Mouse (Mus musculus): ENCODE measurements at regions not wholly inside any gene's neighbourhood (a gene's known extent, or its start where the extent isn't known, plus 50 kb on each side); places are given as distances from the start of the nearest gene placed in this dataset.

DNA sequence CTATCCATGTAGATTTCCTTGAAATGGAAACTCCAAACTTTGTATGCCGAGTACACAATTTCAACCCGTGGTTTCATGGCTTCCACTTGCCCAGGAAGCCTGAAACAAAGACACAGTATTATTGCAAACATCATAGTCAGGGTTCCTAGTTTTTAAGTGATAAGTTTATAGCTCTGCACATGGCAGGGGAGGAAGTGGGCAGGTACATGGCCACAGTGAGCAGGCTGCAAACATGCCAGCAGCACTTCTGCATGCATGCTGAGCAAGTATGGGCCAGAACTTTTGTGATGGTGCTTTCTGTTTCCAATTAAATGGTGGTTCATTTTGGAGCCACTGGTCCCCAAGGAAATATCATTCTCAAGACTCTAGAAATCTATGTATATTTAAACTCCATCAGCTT lies 431.7 kb upstream of the Vrk2 start:
- H3K27ac ChIP-seq (ENCODE audit: low read depth): no peak overlapping the region
- H3K27me3 ChIP-seq (replicated peaks; ENCODE audit: control insufficient read depth, insufficient read depth, low read length): no peaks in the 10 kb centered on the region
- H3K4me2 ChIP-seq (ENCODE audit: low read length): no peak overlapping the region
- H3K36me3 ChIP-seq (ENCODE audit: control insufficient read depth, insufficient read depth, low read length): no peaks in the 10 kb centered on the region
- no peaks in the 10 kb centered on the region for H3K9me3 ChIP-seq (ENCODE audit: control insufficient read depth, low read length)
- no peak overlapping the region for H3K4me3 ChIP-seq (ENCODE audit: low read depth, low read length)
- DNase-seq (ENCODE audit: low spot score): no peak
- H3K9ac ChIP-seq (ENCODE audit: low read length): no peak overlapping the region
- no peaks in the 10 kb centered on the region for H3K4me1 ChIP-seq (replicated peaks; ENCODE audit: control insufficient read depth, insufficient read depth, low read length)
- 77% methylated on average over 2 of the region's 2 CpGs for WGBS
- no peak for ATAC-seq (replicated peaks; ENCODE audit: low FRiP score, low TSS enrichment, low read depth)

GRCm38 (mm10) chr11:26996292-26997099 lies 402.7 kb upstream of the Vrk2 start:
- H3K9me3 ChIP-seq (ENCODE audit: control insufficient read depth, low read length): no peaks in the 10 kb centered on the region
- H3K4me1 ChIP-seq (replicated peaks; ENCODE audit: control insufficient read depth, insufficient read depth, low read length): no peaks in the 10 kb centered on the region
- WGBS: 30% methylated on average over 3 of the region's 3 CpGs
- H3K27ac ChIP-seq (ENCODE audit: low read depth): no peak overlapping the region
- DNase-seq (ENCODE audit: low spot score) (no peak), ATAC-seq (replicated peaks; ENCODE audit: low FRiP score, low TSS enrichment, low read depth) (no peak)
- no peak overlapping the region for H3K4me3 ChIP-seq (ENCODE audit: low read depth, low read length)
- H3K9ac ChIP-seq (ENCODE audit: low read length): no peak overlapping the region
- H3K27me3 ChIP-seq (replicated peaks; ENCODE audit: control insufficient read depth, insufficient read depth, low read length): no peaks in the 10 kb centered on the region
- no peak overlapping the region for H3K4me2 ChIP-seq (ENCODE audit: low read length)
- H3K36me3 ChIP-seq (ENCODE audit: control insufficient read depth, insufficient read depth, low read length): no peaks in the 10 kb centered on the region

DNA sequence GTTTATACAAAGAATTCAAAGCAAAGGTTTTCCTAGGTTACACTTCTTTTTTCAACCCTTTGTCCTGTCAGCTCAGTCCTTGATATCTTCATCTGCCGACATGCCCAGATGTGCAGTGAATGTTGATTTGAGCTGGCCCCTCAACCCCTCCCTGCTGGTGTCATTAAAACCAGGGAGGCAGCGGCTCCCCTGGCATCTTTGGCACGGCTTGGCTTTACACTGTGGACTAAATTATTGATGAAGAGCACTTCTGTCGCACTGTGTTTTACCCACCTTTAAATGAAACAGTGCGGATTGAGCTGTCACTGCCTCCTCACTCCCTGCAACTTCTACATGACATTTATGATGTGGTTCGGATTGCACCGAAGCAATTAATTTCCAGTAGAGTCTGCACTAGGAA lies 387.4 kb upstream of the Vrk2 start:
- H3K4me1 ChIP-seq (replicated peaks; ENCODE audit: control insufficient read depth, insufficient read depth, low read length): no peaks in the 10 kb centered on the region
- DNase-seq (ENCODE audit: low spot score) (no peak), ATAC-seq (replicated peaks; ENCODE audit: low FRiP score, low TSS enrichment, low read depth) (no peak)
- H3K4me3 ChIP-seq (ENCODE audit: low read depth, low read length): no peak overlapping the region
- H3K4me2 ChIP-seq (ENCODE audit: low read length): no peak overlapping the region
- WGBS: 70% methylated on average over 7 of the region's 7 CpGs
- no peaks in the 10 kb centered on the region for H3K36me3 ChIP-seq (ENCODE audit: control insufficient read depth, insufficient read depth, low read length)
- H3K27ac ChIP-seq (ENCODE audit: low read depth): no peak overlapping the region
- no peaks in the 10 kb centered on the region for H3K27me3 ChIP-seq (replicated peaks; ENCODE audit: control insufficient read depth, insufficient read depth, low read length)
- no peak overlapping the region for H3K9ac ChIP-seq (ENCODE audit: low read length)
- H3K9me3 ChIP-seq (ENCODE audit: control insufficient read depth, low read length): no peaks in the 10 kb centered on the region

DNA sequence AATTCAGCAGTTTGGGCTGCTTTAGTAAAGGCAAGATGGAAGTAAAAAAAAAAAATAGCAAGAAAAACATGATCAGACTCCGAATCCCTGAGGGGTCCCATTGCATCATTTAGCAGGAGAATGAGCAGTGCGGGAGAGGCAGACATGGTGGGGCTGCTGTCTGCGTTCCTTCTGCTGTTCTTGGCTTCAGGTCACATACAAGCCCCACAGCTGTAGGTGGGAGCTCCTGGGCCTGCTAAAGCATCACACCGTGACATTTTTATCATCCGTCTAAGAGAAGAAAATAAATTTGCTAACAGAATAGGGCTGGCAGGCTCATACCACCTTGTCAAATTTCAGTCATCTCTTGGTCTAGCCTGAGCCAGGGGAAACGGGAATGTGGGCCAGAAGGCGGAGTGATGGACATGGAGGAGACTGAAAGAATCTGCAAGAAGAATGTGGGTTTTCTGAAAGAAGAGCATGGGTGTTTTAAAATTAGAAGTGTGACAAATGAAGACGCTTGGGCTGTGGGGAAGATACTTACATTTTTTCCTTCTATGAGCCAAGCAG lies 378.8 kb upstream of the Vrk2 start:
- H3K27me3 ChIP-seq (replicated peaks; ENCODE audit: control insufficient read depth, insufficient read depth, low read length): no peaks in the 10 kb centered on the region
- WGBS: 84% methylated on average over 8 of the region's 8 CpGs
- no peak for ATAC-seq (replicated peaks; ENCODE audit: low FRiP score, low TSS enrichment, low read depth)
- no peaks in the 10 kb centered on the region for H3K4me1 ChIP-seq (replicated peaks; ENCODE audit: control insufficient read depth, insufficient read depth, low read length)
- H3K4me3 ChIP-seq (ENCODE audit: low read depth, low read length): no peak overlapping the region
- no peak overlapping the region for H3K27ac ChIP-seq (ENCODE audit: low read depth)
- no peak for DNase-seq (ENCODE audit: low spot score)
- no peaks in the 10 kb centered on the region for H3K9me3 ChIP-seq (ENCODE audit: control insufficient read depth, low read length)
- H3K9ac ChIP-seq (ENCODE audit: low read length): no peak overlapping the region
- no peak overlapping the region for H3K4me2 ChIP-seq (ENCODE audit: low read length)
- H3K36me3 ChIP-seq (ENCODE audit: control insufficient read depth, insufficient read depth, low read length): no peaks in the 10 kb centered on the region

DNA sequence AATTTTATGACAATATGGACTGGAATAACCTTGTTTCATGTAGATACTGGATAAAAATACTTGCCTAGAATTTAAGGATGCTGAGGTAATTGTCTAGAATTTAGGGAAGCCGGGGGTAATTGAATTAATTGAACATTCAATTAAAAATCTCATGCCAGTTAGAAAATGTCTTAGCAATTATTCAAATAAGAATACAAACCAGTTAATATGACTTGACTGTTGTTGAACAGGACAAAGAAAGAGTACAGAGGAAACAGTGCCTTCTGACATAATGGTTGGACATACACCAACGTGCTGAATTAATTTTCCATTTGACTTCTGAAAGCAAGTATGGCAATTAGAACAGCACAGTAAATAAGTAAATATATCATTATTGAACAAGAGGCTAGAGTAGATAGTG lies 377.4 kb upstream of the Vrk2 start:
- Histone ChIP-seq H3K4me3 (ENCODE audit: low read depth, low read length) (no peak overlapping the region), H3K9me3 (ENCODE audit: control insufficient read depth, low read length) (no peaks in the 10 kb centered on the region), H3K9ac (ENCODE audit: low read length) (no peak overlapping the region), H3K36me3 (ENCODE audit: control insufficient read depth, insufficient read depth, low read length) (no peaks in the 10 kb centered on the region), H3K27me3 (replicated peaks; ENCODE audit: control insufficient read depth, insufficient read depth, low read length) (no peaks in the 10 kb centered on the region), H3K4me2 (ENCODE audit: low read length) (no peak overlapping the region), H3K27ac (ENCODE audit: low read depth) (no peak overlapping the region), H3K4me1 (replicated peaks; ENCODE audit: control insufficient read depth, insufficient read depth, low read length) (no peaks in the 10 kb centered on the region)
- 87% methylated on average over 2 of the region's 2 CpGs for WGBS
- DNase-seq (ENCODE audit: low spot score) (no peak), ATAC-seq (replicated peaks; ENCODE audit: low FRiP score, low TSS enrichment, low read depth) (no peak)

- Histone ChIP-seq H3K36me3 (ENCODE audit: control insufficient read depth, insufficient read depth, low read length) (no peaks in the 10 kb centered on the region), H3K27me3 (replicated peaks; ENCODE audit: control insufficient read depth, insufficient read depth, low read length) (no peaks in the 10 kb centered on the region), H3K4me1 (replicated peaks; ENCODE audit: control insufficient read depth, insufficient read depth, low read length) (no peaks in the 10 kb centered on the region), H3K9me3 (ENCODE audit: control insufficient read depth, low read length) (no peaks in the 10 kb centered on the region), H3K27ac (ENCODE audit: low read depth) (no peak overlapping the region), H3K4me2 (ENCODE audit: low read length) (no peak overlapping the region), H3K4me3 (ENCODE audit: low read depth, low read length) (no peak overlapping the region), H3K9ac (ENCODE audit: low read length) (no peak overlapping the region)
- ATAC-seq (replicated peaks; ENCODE audit: low FRiP score, low TSS enrichment, low read depth) (no peak), DNase-seq (ENCODE audit: low spot score) (no peak)
- WGBS: 81% methylated on average over 4 of the region's 4 CpGs
These were observed 373.6 kb upstream of the Vrk2 start for GRCm38 (mm10) chr11:26967427-26967826.

DNA sequence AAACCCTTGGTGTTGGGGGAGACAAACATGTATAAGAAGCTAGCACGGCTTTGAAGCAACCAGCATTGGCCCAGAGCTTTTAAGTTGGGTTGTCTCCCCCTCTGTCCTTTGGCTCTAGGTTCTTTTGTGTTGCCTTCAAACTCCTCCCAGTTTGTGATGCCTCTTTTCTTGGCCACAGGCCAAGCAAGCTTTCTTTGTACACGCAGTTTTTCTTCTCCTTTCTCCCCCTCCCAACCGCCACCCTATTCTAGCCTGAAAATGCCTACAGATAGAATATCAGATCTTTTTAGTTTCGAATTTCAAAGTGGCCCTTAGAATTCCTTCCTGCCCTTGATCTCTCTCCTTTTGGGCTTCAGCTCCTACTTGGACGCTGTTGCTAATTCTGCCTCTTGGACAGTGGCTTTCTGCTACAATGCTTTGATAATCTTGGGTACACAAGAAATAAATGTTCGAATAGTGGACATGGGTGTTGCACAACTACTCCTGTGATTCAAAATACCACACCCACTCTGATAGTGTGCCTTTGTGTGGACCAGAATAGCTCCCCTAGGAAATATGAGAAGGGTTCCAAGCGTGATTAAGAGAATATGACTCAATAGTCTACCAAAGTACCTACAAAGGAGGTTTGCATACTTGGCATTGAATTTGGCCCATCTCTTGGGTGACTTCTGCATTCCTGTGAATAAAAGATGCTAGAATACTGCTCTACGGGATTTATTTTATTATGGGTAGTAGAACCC lies 369.3 kb upstream of the Vrk2 start:
- no peak for ATAC-seq (replicated peaks; ENCODE audit: low FRiP score, low TSS enrichment, low read depth)
- Histone ChIP-seq H3K27me3 (replicated peaks; ENCODE audit: control insufficient read depth, insufficient read depth, low read length) (no peaks in the 10 kb centered on the region), H3K36me3 (ENCODE audit: control insufficient read depth, insufficient read depth, low read length) (no peaks in the 10 kb centered on the region), H3K9me3 (ENCODE audit: control insufficient read depth, low read length) (no peaks in the 10 kb centered on the region), H3K4me1 (replicated peaks; ENCODE audit: control insufficient read depth, insufficient read depth, low read length) (no peaks in the 10 kb centered on the region; the same call in 1 of the 2 replicates), H3K27ac (ENCODE audit: low read depth) (no peak overlapping the region), H3K9ac (ENCODE audit: low read length) (no peak overlapping the region), H3K4me2 (ENCODE audit: low read length) (no peak overlapping the region), H3K4me3 (ENCODE audit: low read depth, low read length) (no peak overlapping the region)
- WGBS: 61% methylated on average over 8 of the region's 8 CpGs
- no peak for DNase-seq (ENCODE audit: low spot score)

DNA sequence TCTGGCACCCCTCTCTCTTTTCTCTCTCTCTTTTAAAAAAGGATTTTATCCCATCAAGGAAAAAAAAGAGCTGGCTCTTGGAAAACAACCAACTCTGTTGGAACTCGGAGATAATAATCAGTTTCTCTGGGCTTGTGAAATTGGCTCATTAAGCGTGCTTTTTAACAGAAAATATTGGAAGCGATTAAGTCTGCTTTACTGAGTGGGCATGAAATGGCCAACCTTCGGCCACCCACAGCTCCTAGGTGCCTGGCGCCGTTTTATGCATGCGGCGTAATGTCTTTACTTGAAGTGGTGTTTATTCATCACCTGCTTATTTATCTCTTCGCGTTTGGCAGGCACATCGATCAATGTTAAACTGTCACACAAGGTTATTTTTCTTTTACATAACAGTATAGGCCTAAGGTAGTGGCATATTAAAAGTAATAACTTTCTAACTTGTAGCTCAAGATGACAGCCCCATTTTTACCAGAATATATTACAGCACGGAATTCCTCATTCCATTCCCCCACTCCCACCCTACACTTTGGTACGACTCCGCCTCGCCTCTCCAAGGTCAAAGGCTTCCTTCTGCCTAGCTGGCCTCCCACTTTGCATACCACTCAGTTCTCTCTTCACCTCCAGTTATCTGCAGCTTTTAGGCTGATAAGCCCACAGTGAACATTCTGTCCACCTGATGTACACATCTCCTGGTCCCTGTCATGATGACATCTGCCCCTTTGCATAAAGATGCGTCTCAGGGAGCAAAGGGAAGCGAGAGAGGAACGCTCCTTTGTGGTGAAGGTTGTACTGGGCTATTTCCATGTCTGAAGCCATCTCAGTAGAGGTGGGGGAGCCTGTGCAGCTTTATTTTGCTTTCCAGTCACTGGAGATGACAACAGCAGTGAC lies 368.5 kb upstream of the Vrk2 start:
- DNase-seq (ENCODE audit: low spot score) (no peak), ATAC-seq (replicated peaks; ENCODE audit: low FRiP score, low TSS enrichment, low read depth) (no peak)
- Histone ChIP-seq H3K27me3 (replicated peaks; ENCODE audit: control insufficient read depth, insufficient read depth, low read length) (no peaks in the 10 kb centered on the region), H3K36me3 (ENCODE audit: control insufficient read depth, insufficient read depth, low read length) (no peaks in the 10 kb centered on the region), H3K4me2 (ENCODE audit: low read length) (no peak overlapping the region), H3K9ac (ENCODE audit: low read length) (no peak overlapping the region), H3K4me3 (ENCODE audit: low read depth, low read length) (no peak overlapping the region), H3K9me3 (ENCODE audit: control insufficient read depth, low read length) (no peaks in the 10 kb centered on the region), H3K27ac (ENCODE audit: low read depth) (no peak overlapping the region), H3K4me1 (replicated peaks; ENCODE audit: control insufficient read depth, insufficient read depth, low read length) (no peaks in the 10 kb centered on the region; the same call in 1 of the 2 replicates)
- 62% methylated on average over 18 of the region's 18 CpGs for WGBS

Data from intestine, embryonic 14.5 days (tissue).